ENCODE assay signal across 26 mouse cellular contexts in the genomic region with DNA sequence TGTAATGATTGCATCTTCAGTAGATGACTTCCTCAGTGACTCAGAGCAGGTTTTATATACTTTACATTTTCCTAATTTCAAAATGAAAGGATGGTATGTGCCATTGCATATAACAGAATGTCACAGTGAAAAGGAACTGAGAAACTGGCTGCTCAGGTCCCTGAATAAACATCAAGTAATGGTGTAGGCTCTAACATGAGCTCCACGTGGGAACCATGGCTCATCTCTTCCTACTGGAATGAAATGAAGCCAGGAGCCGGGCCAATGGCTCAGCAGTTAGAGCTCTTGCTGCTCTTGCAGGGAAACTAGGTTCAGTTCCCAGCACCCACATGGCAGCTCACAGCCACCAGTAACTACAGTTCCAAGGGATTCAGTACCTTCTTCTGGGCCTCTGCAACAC. TPM values are rescaled to one million over a fixed set of nuclear protein-coding genes. Genes with fewer than 3 reads are reported as not detected.
DNase-seq lines count a peak whose midpoint lies in the region; ATAC-seq lines count a peak whose summit lies in the region.
"Had no signal": no experiment of that assay in that cellular context is flagged by ENCODE, and none has a peak within 500 bp of the region (broad histone marks: within the 10 kb centered on the region; RNA-seq: fewer than 3 reads in every experiment).

No protein-coding gene starts in this region.

- H3K36me3 ChIP-seq in heart, embryonic 10.5 days, result no peaks in the 10 kb centered on the region
- H3K36me3 ChIP-seq: G1E had no signal

- no peaks in the 10 kb centered on the region for H3K9me3 ChIP-seq in heart, embryonic 10.5 days
- H3K9me3 ChIP-seq: G1E had no signal

- ATAC-seq in frontal cortex, adult (ENCODE audit: low TSS enrichment), result peak; percentile 74
- ATAC-seq in inflammation-experienced regulatory T-cells, adult 6 months, result no peak
- ATAC-seq in cerebellum, adult (ENCODE audit: insufficient number of reproducible peaks, low FRiP score, low TSS enrichment), result no peak
- ATAC-seq: activated CD4-positive, CD25-positive, alpha-beta regulatory T cell, adult 4 months; CD4-positive, CD25-positive, alpha-beta regulatory T cell, adult 4 months; Patski had no signal

- H3K4me1 ChIP-seq in heart, embryonic 10.5 days, result no peaks in the 10 kb centered on the region

- no peak overlapping the region for H3K4me3 ChIP-seq in heart, embryonic 10.5 days

- no peaks in the 10 kb centered on the region for H3K27me3 ChIP-seq in heart, embryonic 10.5 days (ENCODE audit: insufficient read depth, poor library complexity, severe bottlenecking)
- H3K27me3 ChIP-seq: CH12.LX, Patski had no signal

- 75% methylated on average over 2 of the region's 2 CpGs for WGBS in heart, embryonic 10.5 days

- DNase-seq in frontal cortex, postnatal 10 days (ENCODE audit: low spot score in 2 of 2), result no peak
- peak; percentile 17 for DNase-seq in heart, adult 11 months
- DNase-seq in heart, embryonic 10.5 days (ENCODE audit: low spot score), result no peak
- DNase-seq in 416B (ENCODE audit: low read depth), result peak; percentile 28
- peak; percentile 58 for DNase-seq in brain, adult 2 months (ENCODE audit: low read depth, low spot score)
- DNase-seq: adrenal gland, adult 2 months; adrenal gland, adult 8-10 months; adrenal gland, postnatal 10 days; adrenal gland, postnatal 14 days; adrenal gland, postnatal 25 days; adrenal gland, postnatal 36 days; B cell, adult 2 months; cerebellum, adult 11 months; cerebellum, adult 11-12 months; cerebellum, adult 18-20 months; cerebellum, adult 2 months; cerebellum, adult 8-10 months had no signal

- no peak overlapping the region for H3K27ac ChIP-seq in heart, embryonic 10.5 days

RNA-seq across cellular contexts. Expression of a gene that starts 16.8 kb away (rescaled TPM):
- polyA plus RNA-seq in heart, embryonic 10.5 days (2016; fragmentation: Nextera tagmentation; extraction: Ambion mirVana), result 31.2 and 46.7 TPM in 2 replicates
- 1 to 10 TPM; 2.1 to 3.7 (median 2.9) TPM for polyA plus RNA-seq in inflammation-experienced regulatory T-cells, adult 6 months (2017; shearing (Covaris generic))

RNA-seq across cellular contexts. Expression of a gene that starts 60.0 kb away (rescaled TPM):
- 0.36 TPM in 1 of 2 replicates, not detected in the other for polyA plus RNA-seq in heart, embryonic 10.5 days (2016; fragmentation: Nextera tagmentation; extraction: Ambion mirVana)
- 1 to 10 TPM in 2 of 3 experiments, not detected in 1; 1.3 to 1.9 TPM for polyA plus RNA-seq in inflammation-experienced regulatory T-cells, adult 6 months (2017; shearing (Covaris generic))
- polyA plus RNA-seq: adrenal gland, adult 2 months; brain, embryonic 14.5 days; G1E had no signal

Comparison
In these comparisons a context has a peak if more than half of its experiments do, and no peak if none do; other contexts are left out.
1. DNase-seq: peak in heart, adult 11 months (single experiment), 416B (single experiment) and brain, adult 2 months (single experiment); none in frontal cortex, postnatal 10 days (0 of 2) and heart, embryonic 10.5 days (single experiment).